Mouse (Mus musculus) lung, embryonic 16.5 days (tissue): Measurements from ENCODE around the gene Crybg3. TPM values are rescaled to one million over a fixed set of nuclear protein-coding genes. Genes with fewer than 3 reads are reported as not detected.

Experiments
- ATAC-seq: fragments of 200-750 bp; cut with Nextera tagmentation; 2 replicates; pipeline ENCODE4 v1.8.0; 2017; ENCODE audit warnings: low read depth, mild to moderate bottlenecking, moderate library complexity
- H3K27ac ChIP-seq: fragments of 300-500 bp; sonication (generic); 2 replicates; pipeline ENCODE4 v1.5.1; 2014; ENCODE audit warnings: mild to moderate bottlenecking, control low read depth, low read length
- H3K27me3 ChIP-seq: fragments of 300-500 bp; sonication (generic); 2 replicates; pipeline ENCODE4 v1.6.1; 2014; ENCODE audit warnings: low read depth, low read length, mixed read lengths; ENCODE audit not compliant: control insufficient read depth, insufficient read depth
- H3K36me3 ChIP-seq: fragments of 300-500 bp; sonication (generic); 2 replicates; pipeline ENCODE4 v1.6.1; 2014; ENCODE audit warnings: low read length; ENCODE audit not compliant: control insufficient read depth, insufficient read depth
- H3K4me1 ChIP-seq: fragments of 300-500 bp; sonication (generic); replicated peaks from 2 replicates; pipeline ENCODE4 v1.6.1; 2014; ENCODE audit warnings: low read length, mixed read lengths; ENCODE audit not compliant: control insufficient read depth, insufficient read depth
- H3K4me2 ChIP-seq: fragments of 300-500 bp; sonication (generic); 2 replicates; pipeline ENCODE4 v1.6.1; 2014; ENCODE audit warnings: low read depth, low read length, control low read depth
- H3K4me3 ChIP-seq: fragments of 300-500 bp; sonication (generic); 2 replicates; pipeline ENCODE4 v1.5.1; 2014; ENCODE audit warnings: mild to moderate bottlenecking, low read length, control low read depth
- H3K9ac ChIP-seq: fragments of 300-500 bp; sonication (generic); 2 replicates; pipeline ENCODE4 v1.6.1; 2014; ENCODE audit warnings: low read length, control low read depth
- H3K9me3 ChIP-seq: fragments of 300-500 bp; sonication (generic); 2 replicates; pipeline ENCODE4 v1.6.1; 2016; ENCODE audit warnings: low read length; ENCODE audit not compliant: control insufficient read depth
- whole genome bisulfite sequencing: fragments of 180-500 bp; shearing (Covaris S2); extraction: QIAGEN DNeasy Blood & Tissue Kit; methylation state at CpG from one replicate; pipeline ENCODE4 v1.1.7; 2014; 5-methylcytosine and 5-hydroxymethylcytosine counted together
- polyA plus RNA-seq: library from polyadenylated mRNA; unstranded; fragments of >200 nt; fragmentation: Nextera tagmentation; extraction: Ambion mirVana; gene quantifications from 2 replicates; pipeline ENCODE4 v1.2.1, GENCODE M21; 2015

The Crybg3 gene
- polyA plus RNA-seq, 1 experiment from 2014 or later: 5.5 TPM

DNA sequence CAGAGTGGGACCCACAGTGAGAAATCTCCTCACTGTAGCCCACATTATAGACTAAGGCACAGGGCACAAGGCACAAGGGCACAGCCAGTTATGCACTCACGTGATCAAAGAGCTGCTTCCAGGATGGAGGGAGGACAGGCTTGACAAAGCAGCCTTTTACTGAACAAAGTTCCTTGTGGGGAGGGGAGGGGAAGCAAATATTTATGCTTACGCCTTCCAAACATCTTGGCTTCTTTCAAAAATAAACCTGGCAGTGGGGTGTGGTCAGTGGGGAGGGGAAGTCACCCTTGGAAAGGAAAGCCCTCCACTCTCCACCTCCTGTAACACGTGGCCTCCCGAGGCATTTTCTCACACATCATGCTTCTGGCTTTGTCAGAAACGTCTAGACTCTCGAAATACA is 14.5 kb downstream of the Crybg3 start:
- ATAC-seq: peak; percentile 44; the same call in 1 of the 2 replicates
- no peak overlapping the region for H3K4me2 ChIP-seq
- WGBS: 17% methylated on average over 6 of the region's 6 CpGs

DNA sequence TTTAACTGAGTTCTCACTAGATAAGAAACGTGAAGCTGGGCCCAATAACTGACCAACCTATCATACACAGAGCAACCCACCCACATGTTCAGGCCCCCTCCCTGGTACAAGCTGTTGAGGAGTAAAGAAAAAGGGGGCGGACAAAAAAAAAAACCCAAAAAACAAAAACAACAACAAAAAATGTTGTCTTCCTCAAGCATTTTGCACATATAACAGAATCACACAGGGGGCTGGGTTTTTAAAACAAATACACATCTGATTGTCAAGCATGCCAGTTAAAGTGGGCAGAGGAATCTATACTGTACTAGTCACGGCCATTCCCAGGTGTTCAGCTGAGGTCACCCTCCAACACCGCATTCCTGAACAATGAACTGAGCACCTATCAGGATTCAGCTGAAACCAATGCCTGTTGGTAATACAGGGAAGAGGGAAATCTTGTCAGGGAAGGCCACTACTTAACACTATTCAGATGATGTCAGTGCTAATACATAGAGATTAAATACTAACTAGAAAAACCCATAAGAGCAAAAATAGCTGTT is 15.0 kb downstream of the Crybg3 start:
- 63% methylated on average over 4 of the region's 4 CpGs for WGBS
- ATAC-seq: no peak
- Histone ChIP-seq H3K4me3 (no peak overlapping the region), H3K27ac (no peak overlapping the region), H3K36me3 (no peaks in the 10 kb centered on the region), H3K4me2 (no peak overlapping the region), H3K27me3 (no peaks in the 10 kb centered on the region), H3K9ac (no peak overlapping the region), H3K9me3 (no peaks in the 10 kb centered on the region), H3K4me1 (peaks cover 12% of the 10 kb centered on the region)

More for the DNA sequence above, 14.5 kb downstream of the Crybg3 start:
- Histone ChIP-seq H3K4me3 (no peak overlapping the region), H3K27ac (no peak overlapping the region), H3K9ac (no peak overlapping the region), H3K9me3 (no peaks in the 10 kb centered on the region), H3K36me3 (no peaks in the 10 kb centered on the region), H3K27me3 (no peaks in the 10 kb centered on the region), H3K4me1 (peaks cover 15% of the 10 kb centered on the region)

DNA sequence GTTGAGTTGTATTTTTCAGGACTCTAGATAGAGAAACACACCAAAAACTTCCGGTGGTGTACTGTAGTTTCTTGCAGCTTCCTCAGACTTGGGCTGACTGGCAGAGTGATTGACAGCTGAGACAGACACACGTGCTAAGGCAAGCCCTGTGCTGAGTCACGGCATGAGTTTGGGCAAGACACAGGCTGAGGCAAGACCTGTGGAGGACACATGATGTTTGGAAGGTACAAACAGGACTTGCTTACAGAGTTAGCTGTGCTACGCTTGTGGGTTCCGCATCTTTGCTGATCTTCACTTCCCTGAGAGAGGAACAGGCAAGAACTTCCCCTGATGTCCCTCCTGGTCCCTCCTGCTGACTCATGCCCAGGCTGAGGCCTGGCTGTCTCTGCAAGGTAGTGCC is 17.3 kb downstream of the Crybg3 start:
- H3K4me2 ChIP-seq: no peak overlapping the region
- 70% methylated on average over 5 of the region's 5 CpGs for WGBS
- peaks cover 8% of the 10 kb centered on the region for H3K4me1 ChIP-seq
- no peak overlapping the region for H3K27ac ChIP-seq
- no peaks in the 10 kb centered on the region for H3K27me3 ChIP-seq
- no peaks in the 10 kb centered on the region for H3K9me3 ChIP-seq
- H3K4me3 ChIP-seq: no peak overlapping the region
- no peak overlapping the region for H3K9ac ChIP-seq
- ATAC-seq: no peak
- no peaks in the 10 kb centered on the region for H3K36me3 ChIP-seq

DNA sequence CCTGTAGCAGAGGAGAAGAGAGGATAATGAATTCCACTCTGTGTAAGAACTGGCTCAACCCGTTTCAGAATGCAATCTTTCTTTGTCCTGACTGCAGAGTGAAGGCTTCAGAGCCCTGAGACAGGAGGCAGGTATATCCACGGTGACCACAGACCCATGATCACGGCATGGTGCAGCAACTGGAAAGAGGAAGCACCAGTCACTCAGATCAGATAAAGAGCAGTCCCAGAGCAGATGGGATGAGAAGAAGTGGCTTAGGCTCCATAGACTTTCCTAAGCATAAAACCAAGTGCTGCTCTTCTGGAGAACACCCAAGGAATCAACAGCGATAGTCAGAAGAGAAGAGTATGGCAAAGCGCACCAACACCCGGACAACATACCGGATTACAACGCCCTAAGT is 21.5 kb downstream of the Crybg3 start:
- Histone ChIP-seq H3K4me1 (no peaks in the 10 kb centered on the region), H3K4me3 (no peak overlapping the region), H3K9ac (no peak overlapping the region), H3K36me3 (no peaks in the 10 kb centered on the region), H3K27ac (no peak overlapping the region), H3K9me3 (no peaks in the 10 kb centered on the region), H3K4me2 (no peak overlapping the region), H3K27me3 (no peaks in the 10 kb centered on the region)
- no peak for ATAC-seq
- 79% methylated on average over 8 of the region's 8 CpGs for WGBS

DNA sequence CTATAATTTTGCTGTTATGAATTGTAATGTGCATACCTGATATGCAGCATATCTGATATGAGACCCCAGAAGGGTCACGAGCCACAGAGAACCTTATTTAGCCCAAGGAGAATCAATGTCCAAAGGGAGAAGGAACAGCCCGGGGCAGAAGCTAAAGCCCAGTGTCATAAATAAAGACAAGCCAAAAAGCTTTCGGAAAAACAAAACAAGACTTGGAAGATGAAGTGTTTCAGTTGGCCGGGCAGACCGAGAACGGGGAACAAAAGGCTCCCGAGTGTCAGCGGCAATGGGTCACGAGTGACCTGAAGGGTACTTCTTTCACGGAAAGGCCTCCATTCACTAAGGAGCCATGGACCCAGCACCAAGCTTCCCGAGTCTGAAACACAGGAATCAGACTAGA is 26.8 kb downstream of the Crybg3 start:
- Histone ChIP-seq H3K36me3 (no peaks in the 10 kb centered on the region), H3K27me3 (no peaks in the 10 kb centered on the region), H3K27ac (no peak overlapping the region), H3K4me1 (0 out of 2 replicates have a peak, but pooled peaks cover 4% of the 10 kb centered on the region), H3K9ac (no peak overlapping the region), H3K4me2 (no peak overlapping the region), H3K9me3 (no peaks in the 10 kb centered on the region), H3K4me3 (no peak overlapping the region)
- ATAC-seq: no peak
- WGBS: 70% methylated on average over 11 of the region's 11 CpGs

DNA sequence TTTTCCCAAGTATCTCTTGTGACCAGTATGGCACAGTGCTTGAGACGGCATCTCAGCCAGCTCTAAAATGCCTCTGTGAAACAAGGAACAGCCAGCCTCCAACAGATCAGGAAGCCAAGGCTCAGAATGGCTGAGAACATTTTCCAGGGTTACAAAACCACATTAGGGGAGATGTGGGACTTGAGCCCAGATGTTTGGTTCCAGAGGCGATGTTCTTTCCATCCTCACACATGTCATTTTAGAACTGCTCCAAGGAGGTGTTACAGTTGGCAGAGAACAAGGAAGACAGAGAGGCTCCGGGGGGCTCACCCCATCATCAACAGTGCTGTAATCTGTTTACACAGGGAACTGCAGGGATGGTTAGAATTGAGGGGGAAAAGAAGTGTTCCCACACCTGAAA is 28.1 kb downstream of the Crybg3 start:
- H3K9ac ChIP-seq: no peak overlapping the region
- no peak overlapping the region for H3K4me3 ChIP-seq
- peak; percentile 79 for ATAC-seq
- H3K4me1 ChIP-seq: peaks cover 7% of the 10 kb centered on the region; the same call in 1 of the 2 replicates
- 45% methylated on average over 3 of the region's 3 CpGs for WGBS
- H3K9me3 ChIP-seq: no peaks in the 10 kb centered on the region
- no peaks in the 10 kb centered on the region for H3K27me3 ChIP-seq
- H3K4me2 ChIP-seq: no peak overlapping the region
- H3K27ac ChIP-seq: no peak overlapping the region
- H3K36me3 ChIP-seq: no peaks in the 10 kb centered on the region

DNA sequence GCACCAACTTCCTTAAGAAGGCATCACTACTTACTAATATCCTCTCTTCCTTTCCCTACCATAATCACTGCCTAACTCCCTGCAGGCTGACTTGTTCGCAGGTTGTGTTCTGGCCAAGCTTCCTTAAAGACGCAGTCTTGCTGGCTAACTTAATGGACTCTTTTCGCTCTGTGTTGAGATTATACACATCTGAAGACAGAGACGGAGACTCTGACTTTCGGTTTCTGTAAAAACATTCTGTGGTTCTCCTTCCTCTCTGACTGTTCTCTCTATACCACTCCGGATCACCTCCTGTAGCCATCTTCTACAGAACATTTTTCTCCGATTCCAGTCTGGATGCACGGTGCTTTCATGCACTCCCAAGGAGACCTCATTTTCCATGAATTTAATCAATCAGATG is 30.0 kb downstream of the Crybg3 start:
- H3K27me3 ChIP-seq: no peaks in the 10 kb centered on the region
- 92% methylated on average over 8 of the region's 8 CpGs for WGBS
- ATAC-seq: no peak
- no peaks in the 10 kb centered on the region for H3K36me3 ChIP-seq
- no peak overlapping the region for H3K9ac ChIP-seq
- H3K9me3 ChIP-seq: no peaks in the 10 kb centered on the region
- H3K4me3 ChIP-seq: no peak overlapping the region
- peaks cover 8% of the 10 kb centered on the region; the same call in 1 of the 2 replicates for H3K4me1 ChIP-seq
- H3K4me2 ChIP-seq: no peak overlapping the region
- no peak overlapping the region for H3K27ac ChIP-seq

DNA sequence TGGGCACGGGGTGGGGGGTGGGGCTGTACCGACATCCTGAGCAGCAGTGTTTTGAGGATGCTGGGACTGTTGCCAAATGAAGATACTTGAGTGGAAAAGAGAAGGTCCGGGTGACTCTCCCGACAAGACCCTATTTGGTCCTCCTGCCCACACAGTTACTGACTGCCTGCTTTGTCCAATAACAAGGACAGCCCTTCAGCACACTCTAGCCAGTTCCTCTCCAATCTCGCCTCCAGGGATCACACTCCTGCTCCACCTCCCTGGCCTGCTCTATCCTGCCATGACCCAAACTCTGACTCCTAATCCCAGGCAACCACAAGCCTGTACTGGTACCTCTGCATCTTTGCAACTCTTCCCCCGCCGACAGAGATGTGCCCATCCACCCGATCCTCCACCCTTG is 30.9 kb downstream of the Crybg3 start:
- Histone ChIP-seq H3K27ac (no peak overlapping the region), H3K4me2 (no peak overlapping the region), H3K36me3 (no peaks in the 10 kb centered on the region), H3K9me3 (no peaks in the 10 kb centered on the region), H3K4me1 (peaks cover 8% of the 10 kb centered on the region; the same call in 1 of the 2 replicates), H3K27me3 (no peaks in the 10 kb centered on the region), H3K9ac (no peak overlapping the region), H3K4me3 (no peak overlapping the region)
- ATAC-seq: no peak
- 54% methylated on average over 8 of the region's 8 CpGs for WGBS

DNA sequence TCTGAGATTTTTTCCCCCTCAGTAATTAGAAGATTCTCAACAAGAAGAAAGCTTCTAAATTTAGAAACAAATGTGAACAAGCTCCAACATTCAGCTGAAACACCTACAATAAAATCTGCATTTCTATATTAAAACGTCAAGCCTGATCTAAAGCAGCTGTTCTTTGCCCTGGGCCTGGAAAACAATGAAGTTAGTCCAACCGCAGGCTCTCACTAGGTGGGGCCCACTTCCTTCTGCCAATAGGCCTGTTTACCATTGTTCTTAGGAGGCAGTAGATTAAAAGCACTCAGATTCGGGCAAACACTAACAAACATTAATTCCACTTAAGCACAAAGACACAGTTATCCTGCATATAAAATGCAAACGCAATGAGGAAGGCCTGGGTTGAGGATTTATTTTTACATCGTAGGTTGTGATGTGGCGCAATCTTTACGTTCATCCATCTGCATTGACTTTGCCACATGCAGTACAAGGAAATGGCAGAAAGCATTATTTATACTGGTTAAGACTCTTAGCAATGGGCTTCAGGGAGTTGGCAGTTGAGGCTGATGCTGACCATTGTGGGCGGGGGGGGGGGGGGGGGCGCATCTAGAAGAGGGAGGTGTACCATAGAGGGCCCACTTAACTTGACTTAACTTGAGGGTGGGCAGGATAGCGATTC is 32.9 kb downstream of the Crybg3 start:
- H3K27me3 ChIP-seq: no peaks in the 10 kb centered on the region
- no peaks in the 10 kb centered on the region for H3K9me3 ChIP-seq
- ATAC-seq: 0 out of 2 replicates have a peak, but pooled peaks have one; percentile 51
- no peak overlapping the region for H3K4me3 ChIP-seq
- 45% methylated on average over 8 of the region's 10 CpGs for WGBS
- no peak overlapping the region for H3K4me2 ChIP-seq
- H3K9ac ChIP-seq: no peak overlapping the region
- H3K4me1 ChIP-seq: peaks cover 8% of the 10 kb centered on the region; the same call in 1 of the 2 replicates
- H3K27ac ChIP-seq: peak overlapping the region; percentile 39
- no peaks in the 10 kb centered on the region for H3K36me3 ChIP-seq
